8 mouse cellular contexts compared by ENCODE assay signal in genomic region chr13:35994067-35994466, GRCm38 (mm10). TPM values are rescaled to one million over a fixed set of nuclear protein-coding genes. Genes with fewer than 3 reads are reported as not detected.
DNase-seq lines count a peak whose midpoint lies in the region; ATAC-seq and TF ChIP-seq lines count a peak whose summit lies in the region.

No protein-coding gene starts in this region.

- intact Hi-C loops in left cerebral cortex, postnatal 36 days (cut with DNase I) = no loop called here

- H3K9ac ChIP-seq in MEL (ENCODE audit: control insufficient read depth, low read depth, low read length, poor library complexity, severe bottlenecking) = no peak overlapping the region
- H3K9ac ChIP-seq in hindbrain, embryonic 11.5 days (ENCODE audit: low read depth, low read length) = no peak overlapping the region

- ATAC-seq in erythroid progenitor cell, adult 5-6 weeks (replicated peaks; ENCODE audit: low FRiP score, poor library complexity, severe bottlenecking) = no peak
- ATAC-seq in hindbrain, embryonic 11.5 days (ENCODE audit: low FRiP score) = no peak

- no peak overlapping the region for H3K27ac ChIP-seq in MEL (ENCODE audit: control insufficient read depth, low read depth, low read length)
- no peak overlapping the region for H3K27ac ChIP-seq in kidney, adult 2 months (ENCODE audit: insufficient read depth, low read depth, low read length)
- no peak overlapping the region for H3K27ac ChIP-seq in hindbrain, embryonic 11.5 days (ENCODE audit: low read depth, low read length)

- no peak overlapping the region for H3K4me2 ChIP-seq in hindbrain, embryonic 11.5 days (replicated peaks; ENCODE audit: low read depth, low read length)

- no peaks in the 10 kb centered on the region for H3K4me1 ChIP-seq in MEL (ENCODE audit: control insufficient read depth in 1 of 2, insufficient read depth in 2 of 2, low read length in 2 of 2)
- peaks cover 4% of the 10 kb centered on the region; the same call in 1 of the 2 replicates for H3K4me1 ChIP-seq in kidney, adult 2 months (ENCODE audit: control insufficient read depth, insufficient read depth, low read length)
- H3K4me1 ChIP-seq in hindbrain, embryonic 11.5 days (replicated peaks; ENCODE audit: control insufficient read depth, insufficient read depth, low read length) = no peaks in the 10 kb centered on the region

- no peak for TF ChIP-seq RAD21 in MEL (IDR thresholded peaks at IDR 0.05; ENCODE audit: low read depth, low read length)

- no peaks in the 10 kb centered on the region for H3K9me3 ChIP-seq in MEL (replicated peaks; ENCODE audit: insufficient read depth, low read length)
- no peaks in the 10 kb centered on the region for H3K9me3 ChIP-seq in hindbrain, embryonic 11.5 days (ENCODE audit: control insufficient read depth, low read length)

- peak; percentile 36 for DNase-seq in MEL (ENCODE audit: low read depth, low spot score)
- peak; percentile 89 to 91 for DNase-seq in adrenal gland, postnatal 36 days
- DNase-seq in gastrocnemius, adult 8-10 months (ENCODE audit: low spot score in 2 of 2) = peak; percentile 62 to 66
- DNase-seq in kidney, adult 2 months = peak; percentile 93
- peak; percentile 45 to 60 for DNase-seq in left cerebral cortex, postnatal 36 days (ENCODE audit: low spot score in 2 of 2)
- peak; percentile 27 for DNase-seq in right cerebral cortex, postnatal 4 days
- no peak for DNase-seq in hindbrain, embryonic 11.5 days (ENCODE audit: low spot score)

- no peaks in the 10 kb centered on the region for H3K79me2 ChIP-seq in MEL (ENCODE audit: control insufficient read depth, insufficient read depth, low read length, poor library complexity)

- WGBS in kidney, adult 2 months = 31% methylated on average over 8 of the region's 8 CpGs
- WGBS in hindbrain, embryonic 11.5 days = 92% methylated on average over 8 of the region's 8 CpGs

- no peak for TF ChIP-seq EP300 in MEL (IDR thresholded peaks at IDR 0.05; ENCODE audit: low read depth in 1 of 2, low read length in 2 of 2)

- TF ChIP-seq CTCF in MEL (IDR thresholded peaks at IDR 0.05 in 2 of 3, conservative IDR thresholded peaks at IDR 0.05 in 1 of 3; ENCODE audit: control insufficient read depth in 1 of 3, insufficient read depth in 1 of 3, low read depth in 2 of 3, low read length in 3 of 3, poor library complexity in 1 of 3, severe bottlenecking in 1 of 3) = no peak
- no peak for TF ChIP-seq CTCF in kidney, adult 2 months (conservative IDR thresholded peaks at IDR 0.05; ENCODE audit: insufficient read depth, insufficient read length, low read depth, low read length)

- H3K4me3 ChIP-seq in MEL (ENCODE audit: control insufficient read depth in 1 of 2, insufficient read depth in 1 of 2, low read depth in 2 of 2, low read length in 2 of 2) = no peak overlapping the region
- H3K4me3 ChIP-seq in kidney, adult 2 months (ENCODE audit: insufficient read depth, low read depth, low read length) = no peak overlapping the region
- H3K4me3 ChIP-seq in hindbrain, embryonic 11.5 days (ENCODE audit: low read depth, low read length) = no peak overlapping the region

- no peaks in the 10 kb centered on the region for H3K36me3 ChIP-seq in MEL (ENCODE audit: control insufficient read depth in 1 of 2, insufficient read depth in 2 of 2, low read length in 2 of 2)
- H3K36me3 ChIP-seq in kidney, adult 2 months (ENCODE audit: control insufficient read depth, insufficient read depth, low read length) = no peaks in the 10 kb centered on the region
- H3K36me3 ChIP-seq in hindbrain, embryonic 11.5 days (ENCODE audit: control insufficient read depth, insufficient read depth, low read length) = no peaks in the 10 kb centered on the region

- no peak for TF ChIP-seq POLR2A in MEL (IDR thresholded peaks at IDR 0.05; ENCODE audit: control insufficient read depth in 1 of 2, insufficient read depth in 1 of 2, low read depth in 1 of 2, low read length in 2 of 2, poor library complexity in 1 of 2)
- no peak for TF ChIP-seq POLR2A in kidney, adult 2 months (IDR thresholded peaks at IDR 0.05; ENCODE audit: low read depth, low read length)

- H3K27me3 ChIP-seq in MEL (ENCODE audit: control insufficient read depth in 1 of 2, insufficient read depth in 2 of 2, low read length in 2 of 2) = no peaks in the 10 kb centered on the region
- H3K27me3 ChIP-seq in kidney, adult 2 months (replicated peaks; ENCODE audit: control insufficient read depth, insufficient read depth, low read length) = no peaks in the 10 kb centered on the region
- H3K27me3 ChIP-seq in hindbrain, embryonic 11.5 days (ENCODE audit: control insufficient read depth, insufficient read depth, low read length) = no peaks in the 10 kb centered on the region

TF ChIP-seq in MEL, 35 proteins besides CTCF, POLR2A, EP300 and RAD21:
- TF ChIP-seq ZC3H11A (IDR thresholded peaks at IDR 0.05; ENCODE audit: low read depth, low read length) = no peak
- no peak for TF ChIP-seq RCOR1 (IDR thresholded peaks at IDR 0.05; ENCODE audit: low read depth, low read length)
- TF ChIP-seq HCFC1 (IDR thresholded peaks at IDR 0.05; ENCODE audit: low read depth, low read length) = no peak
- no peak for TF ChIP-seq TCF12 (IDR thresholded peaks at IDR 0.05; ENCODE audit: low read depth, low read length)
- TF ChIP-seq NELFE (IDR thresholded peaks at IDR 0.05; ENCODE audit: low read depth, low read length) = no peak
- no peak for TF ChIP-seq ZNF384 (IDR thresholded peaks at IDR 0.05; ENCODE audit: low read depth, low read length)
- no peak for TF ChIP-seq CHD2 (IDR thresholded peaks at IDR 0.05; ENCODE audit: low read length)
- no peak for TF ChIP-seq JUND (IDR thresholded peaks at IDR 0.05; ENCODE audit: low read depth, low read length)
- no peak for TF ChIP-seq POLR2AphosphoS5 (IDR thresholded peaks at IDR 0.05; ENCODE audit: borderline replicate concordance, low read depth, low read length)
TF ChIP-seq in MEL: peak in this region for 0.

RNA-seq across cellular contexts. Expression of gene Ppp1r3g, which starts 35.4 kb away (rescaled TPM):
- total RNA-seq in MEL (2012; rRNA removed) = not detected in 2 replicates
- not detected for polyA plus RNA-seq in MEL (2012; ENCODE audit: insufficient read depth in 1 of 2, insufficient read length in 2 of 2, low read depth in 1 of 2, low replicate concordance in 2 of 2, missing spikeins in 1 of 2)
- total RNA-seq in adrenal gland, postnatal 36 days (2021) = 1 to 10 TPM in 1 of 2 experiments, under 1 TPM in 1; 0.79 to 3.7 TPM
- under 1 TPM in 1 of 4 experiments, not detected in 3; 0.10 TPM for total RNA-seq in gastrocnemius, adult 8-10 months (2022)
- 0.03 TPM in 1 of 2 replicates, not detected in the other for polyA plus RNA-seq in kidney, adult 2 months (2012; rRNA removed)
- 10 to 100 TPM; 16.5 to 17.1 TPM for total RNA-seq in left cerebral cortex, postnatal 36 days (2021)
- not detected in 2 replicates for total RNA-seq in erythroid progenitor cell, adult 5-6 weeks (2015; ENCODE audit: low replicate concordance)
- not detected in 2 replicates for total RNA-seq in erythroid progenitor cell, adult 5-6 weeks (2017; ENCODE audit: low replicate concordance)
- polyA plus RNA-seq in hindbrain, embryonic 11.5 days (2014; fragmentation: Nextera tagmentation; extraction: Ambion mirVana) = 0.76 and 0.82 TPM in 2 replicates
